ENCODE assay signal across 8 mouse cellular contexts in genomic region chr3:96104261-96105065, GRCm38 (mm10). TPM values are rescaled to one million over a fixed set of nuclear protein-coding genes. Genes with fewer than 3 reads are reported as not detected.
A peak's percentile ranks its signal among the peaks of the same experiment; 100 is the strongest.
DNase-seq lines count a peak whose midpoint lies in the region; ATAC-seq lines count a peak whose summit lies in the region.

Gene Otud7b (plus strand): TSS chr3:96104527.

- peak; percentile 84 to 93 for DNase-seq in adrenal gland, adult (ENCODE audit: inconsistent age in 2 of 2, low spot score in 1 of 2)
- peak; percentile 79 for DNase-seq in embryo, embryonic 10 days (ENCODE audit: low spot score)
- peak; percentile 88 for DNase-seq in gastrocnemius, postnatal 14 days
- DNase-seq in left cerebral cortex, postnatal 25 days (ENCODE audit: low spot score in 2 of 2), result peak; percentile 58 to 62
- DNase-seq in mesoderm, embryonic 11.5 days (ENCODE audit: low read depth, low spot score), result peak; percentile 89
- DNase-seq in right cerebral cortex, postnatal 36 days (ENCODE audit: low spot score in 2 of 2), result peak; percentile 44 to 53
- DNase-seq in yolk sac, embryonic 10.5 days (ENCODE audit: low spot score), result peak; percentile 88

- peak; percentile 52 for ATAC-seq in inflammation-experienced regulatory T-cells, adult 6 months

- intact Hi-C loops in gastrocnemius, postnatal 14 days (cut with DNase I; ENCODE audit: low total_unique reads), result loop anchor here (5.0 kb wide), 1 partner anchor 33 kb away; no protein-coding TSS in a partner anchor
- intact Hi-C loops in left cerebral cortex, postnatal 25 days (cut with DNase I), result loop anchor here (2.0 to 5.0 kb wide), 2 partner anchors 43 to 68 kb away; partner anchors contain the start of gene Sf3b4

RNA-seq across cellular contexts. Expression of gene Otud7b, which starts in this region (rescaled TPM):
- total RNA-seq in gastrocnemius, postnatal 14 days (2021), result 10 to 100 TPM; 44.4 to 44.7 TPM
- polyA plus RNA-seq in inflammation-experienced regulatory T-cells, adult 6 months (2017; shearing (Covaris generic)), result 10 to 100 TPM in 1 of 3 experiments, 1 to 10 TPM in 2; 7.4 to 13.1 (median 9.9) TPM
- 10 to 100 TPM; 24.6 to 27.7 TPM for total RNA-seq in left cerebral cortex, postnatal 25 days (2021)

Comparison
In these comparisons a context has a peak if more than half of its experiments do, and no peak if none do; other contexts are left out.
1. Peak in every context shown above with its lines: DNase-seq and ATAC-seq.